Mouse (Mus musculus) heart, postnatal 0 days (tissue): ENCODE results near the gene Xylt1.

ENCODE experiments used
- CTCF ChIP-seq: IDR thresholded peaks from 2 replicates; pipeline ENCODE4 v1.5.1; 2016; ENCODE audit warnings: antibody characterized with exemption, control low read depth, low read depth
- EP300 ChIP-seq: IDR thresholded peaks from 2 replicates; pipeline ENCODE4 v1.6.1; 2016; ENCODE audit warnings: antibody characterized with exemption, low read depth

GRCm38 (mm10) chr7:117415009-117415363, 34.2 kb downstream of the Xylt1 start:
- no peak for TF ChIP-seq CTCF
- no peak for TF ChIP-seq EP300
